Mouse (Mus musculus): ENCODE measurements around the gene Abca6. TPM values are rescaled to one million over a fixed set of nuclear protein-coding genes. Genes with fewer than 3 reads are reported as not detected.

Gene Abca6
- polyA plus RNA-seq, 1 experiment from 2014 or later: 0.31 TPM

DNA sequence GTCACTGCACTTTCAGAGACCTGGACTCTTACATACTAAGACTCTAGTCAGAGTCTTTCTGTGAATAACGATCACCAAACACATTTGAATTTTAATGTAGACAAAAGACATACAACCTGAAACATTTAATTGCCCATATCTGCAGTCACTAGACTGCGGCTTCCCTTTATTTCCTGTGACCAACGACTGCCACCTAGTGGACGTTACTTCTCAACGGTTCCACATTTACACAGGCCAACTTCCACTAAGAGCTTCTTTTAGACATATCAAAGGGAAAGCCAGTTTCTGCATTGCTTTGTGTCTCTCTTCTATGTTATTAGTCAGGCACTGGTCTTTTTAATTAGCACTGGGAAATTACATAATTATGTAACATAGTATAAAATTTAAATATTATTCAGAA, 20.2 kb upstream of the Abca6 start:
- Histone ChIP-seq H3K36me3 (ENCODE audit: control insufficient read depth, insufficient read depth, low read length) (no peaks in the 10 kb centered on the region), H3K4me2 (ENCODE audit: low read length) (no peak overlapping the region), H3K4me1 (replicated peaks; ENCODE audit: control insufficient read depth, insufficient read depth, low read length) (no peaks in the 10 kb centered on the region), H3K4me3 (ENCODE audit: low read depth, low read length) (no peak overlapping the region), H3K27ac (ENCODE audit: low read depth) (no peak overlapping the region), H3K27me3 (replicated peaks; ENCODE audit: control insufficient read depth, insufficient read depth, low read length) (no peaks in the 10 kb centered on the region), H3K9ac (ENCODE audit: low read length) (no peak overlapping the region), H3K9me3 (ENCODE audit: control insufficient read depth, low read length) (no peaks in the 10 kb centered on the region)
- WGBS: 5% methylated on average over 5 of the region's 5 CpGs
- ATAC-seq (replicated peaks; ENCODE audit: low FRiP score, low TSS enrichment, low read depth): peak; percentile 53; the same call in 1 of the 2 replicates
- peak; percentile 75 for DNase-seq (ENCODE audit: low spot score)

DNA sequence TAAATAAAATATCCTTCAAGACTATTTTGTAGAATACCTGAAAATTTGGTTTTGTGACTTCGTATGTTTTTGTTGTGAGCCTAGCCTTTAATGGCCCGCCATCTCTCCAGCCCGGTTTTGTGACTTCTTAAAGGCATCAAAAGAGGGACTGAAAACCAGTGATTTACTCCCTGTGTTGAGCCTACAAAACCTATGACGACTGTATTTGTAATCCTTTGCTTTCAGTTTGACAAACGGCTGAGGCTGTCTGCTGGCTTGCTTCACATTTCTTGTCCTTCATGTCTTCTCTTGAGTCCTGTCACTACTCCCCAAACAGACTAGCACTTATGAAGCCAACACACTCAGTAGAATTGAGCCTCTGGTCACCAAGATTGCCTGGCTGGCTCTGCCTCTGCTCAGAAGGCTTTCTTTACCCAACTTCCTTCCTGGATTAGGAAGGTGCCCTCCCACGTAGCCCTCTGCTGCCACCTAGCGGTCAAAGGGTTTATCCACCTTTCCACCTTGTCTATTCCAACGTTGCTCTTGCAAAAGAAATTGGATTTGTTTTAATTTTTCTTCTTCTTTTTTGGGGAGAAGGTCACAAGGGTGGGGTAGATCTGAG, 16.8 kb upstream of the Abca6 start:
- H3K9me3 ChIP-seq (ENCODE audit: control insufficient read depth, low read length): no peaks in the 10 kb centered on the region
- no peaks in the 10 kb centered on the region for H3K4me1 ChIP-seq (replicated peaks; ENCODE audit: control insufficient read depth, insufficient read depth, low read length)
- ATAC-seq (replicated peaks; ENCODE audit: low FRiP score, low TSS enrichment, low read depth) (peak; percentile 58), DNase-seq (ENCODE audit: low spot score) (peak; percentile 99)
- no peak overlapping the region for H3K4me3 ChIP-seq (ENCODE audit: low read depth, low read length)
- H3K36me3 ChIP-seq (ENCODE audit: control insufficient read depth, insufficient read depth, low read length): no peaks in the 10 kb centered on the region
- H3K27ac ChIP-seq (ENCODE audit: low read depth): no peak overlapping the region
- H3K9ac ChIP-seq (ENCODE audit: low read length): no peak overlapping the region
- no peaks in the 10 kb centered on the region for H3K27me3 ChIP-seq (replicated peaks; ENCODE audit: control insufficient read depth, insufficient read depth, low read length)
- 34% methylated on average over 8 of the region's 8 CpGs for WGBS
- H3K4me2 ChIP-seq (ENCODE audit: low read length): no peak overlapping the region

DNA sequence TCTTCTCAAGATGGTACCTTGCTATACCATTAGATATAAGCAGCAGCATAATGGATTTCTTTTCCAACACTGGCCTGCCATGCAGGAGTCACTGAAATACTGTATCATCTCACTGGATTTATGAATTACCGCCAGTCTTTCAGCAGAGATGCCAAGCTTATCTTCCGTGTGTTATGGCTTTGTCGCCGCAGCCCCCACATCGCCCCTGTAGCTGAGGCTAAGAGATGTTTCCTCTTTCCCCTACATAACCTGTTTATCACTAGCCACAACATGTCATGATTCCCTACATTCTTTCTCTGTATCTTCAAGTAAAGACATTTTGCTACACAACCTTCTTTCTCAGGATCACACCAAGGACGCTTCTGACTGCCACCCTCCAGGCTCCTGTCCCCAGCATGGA, 15.7 kb upstream of the Abca6 start:
- DNase-seq (ENCODE audit: low spot score): no peak
- Histone ChIP-seq H3K9me3 (ENCODE audit: control insufficient read depth, low read length) (no peaks in the 10 kb centered on the region), H3K4me3 (ENCODE audit: low read depth, low read length) (no peak overlapping the region), H3K4me2 (ENCODE audit: low read length) (no peak overlapping the region), H3K4me1 (replicated peaks; ENCODE audit: control insufficient read depth, insufficient read depth, low read length) (no peaks in the 10 kb centered on the region), H3K27ac (ENCODE audit: low read depth) (no peak overlapping the region), H3K36me3 (ENCODE audit: control insufficient read depth, insufficient read depth, low read length) (no peaks in the 10 kb centered on the region), H3K9ac (ENCODE audit: low read length) (no peak overlapping the region), H3K27me3 (replicated peaks; ENCODE audit: control insufficient read depth, insufficient read depth, low read length) (no peaks in the 10 kb centered on the region)
- WGBS: 88% methylated on average over 6 of the region's 6 CpGs
- no peak for ATAC-seq (replicated peaks; ENCODE audit: low FRiP score, low TSS enrichment, low read depth)

DNA sequence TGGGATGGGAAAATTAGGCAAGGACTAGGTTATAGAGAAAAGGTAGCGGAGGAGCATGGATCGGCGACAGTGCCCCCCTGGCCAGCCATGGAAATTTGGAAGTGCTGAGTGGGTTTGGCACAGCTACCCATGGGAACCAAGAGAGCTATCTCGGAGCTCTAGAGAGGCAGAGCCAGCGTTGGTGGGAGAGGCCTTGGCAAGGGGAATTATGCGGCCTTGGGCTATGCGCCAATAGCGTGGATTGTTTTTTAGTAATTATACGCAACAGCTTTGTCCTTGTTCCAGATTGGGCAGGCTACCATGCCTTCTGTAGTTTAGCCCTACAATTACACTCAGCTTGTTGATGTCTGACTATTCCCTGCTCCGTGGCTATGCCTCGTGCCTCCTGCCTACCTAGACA, 15.2 kb upstream of the Abca6 start:
- DNase-seq (ENCODE audit: low spot score): no peak
- Histone ChIP-seq H3K9me3 (ENCODE audit: control insufficient read depth, low read length) (no peaks in the 10 kb centered on the region), H3K36me3 (ENCODE audit: control insufficient read depth, insufficient read depth, low read length) (no peaks in the 10 kb centered on the region), H3K27me3 (replicated peaks; ENCODE audit: control insufficient read depth, insufficient read depth, low read length) (no peaks in the 10 kb centered on the region), H3K27ac (ENCODE audit: low read depth) (no peak overlapping the region), H3K4me3 (ENCODE audit: low read depth, low read length) (no peak overlapping the region), H3K9ac (ENCODE audit: low read length) (no peak overlapping the region), H3K4me2 (ENCODE audit: low read length) (no peak overlapping the region), H3K4me1 (replicated peaks; ENCODE audit: control insufficient read depth, insufficient read depth, low read length) (no peaks in the 10 kb centered on the region)
- WGBS: 88% methylated on average over 11 of the region's 11 CpGs
- ATAC-seq (replicated peaks; ENCODE audit: low FRiP score, low TSS enrichment, low read depth): no peak

DNA sequence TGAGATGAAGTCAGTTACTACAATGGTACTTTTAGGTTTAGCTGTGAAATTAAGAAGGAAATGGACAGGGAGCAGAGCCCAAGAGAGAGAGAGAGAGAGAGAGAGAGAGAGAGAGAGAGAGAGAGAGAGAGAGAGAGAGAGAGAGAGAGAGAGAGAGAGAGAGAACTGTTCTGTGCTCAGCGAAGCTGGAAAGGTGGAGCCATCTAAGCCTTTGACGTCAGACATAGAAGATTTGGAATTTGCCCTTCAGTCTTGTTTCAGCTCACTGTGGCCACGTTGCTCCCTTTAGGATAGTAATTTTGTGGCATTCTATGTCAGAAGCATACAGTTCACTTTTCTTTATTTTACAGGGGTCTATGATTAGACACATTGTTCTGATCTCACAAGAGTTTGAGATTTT, 10.3 kb upstream of the Abca6 start:
- H3K4me1 ChIP-seq (replicated peaks; ENCODE audit: control insufficient read depth, insufficient read depth, low read length): no peaks in the 10 kb centered on the region
- ATAC-seq (replicated peaks; ENCODE audit: low FRiP score, low TSS enrichment, low read depth) (no peak), DNase-seq (ENCODE audit: low spot score) (no peak)
- no peak overlapping the region for H3K9ac ChIP-seq (ENCODE audit: low read length)
- 78% methylated on average over 3 of the region's 3 CpGs for WGBS
- no peak overlapping the region for H3K4me2 ChIP-seq (ENCODE audit: low read length)
- 0 out of 2 replicates have a peak, but pooled peaks cover 3% of the 10 kb centered on the region for H3K9me3 ChIP-seq (ENCODE audit: control insufficient read depth, low read length)
- H3K36me3 ChIP-seq (ENCODE audit: control insufficient read depth, insufficient read depth, low read length): no peaks in the 10 kb centered on the region
- H3K27ac ChIP-seq (ENCODE audit: low read depth): no peak overlapping the region
- H3K27me3 ChIP-seq (replicated peaks; ENCODE audit: control insufficient read depth, insufficient read depth, low read length): no peaks in the 10 kb centered on the region
- no peak overlapping the region for H3K4me3 ChIP-seq (ENCODE audit: low read depth, low read length)

DNA sequence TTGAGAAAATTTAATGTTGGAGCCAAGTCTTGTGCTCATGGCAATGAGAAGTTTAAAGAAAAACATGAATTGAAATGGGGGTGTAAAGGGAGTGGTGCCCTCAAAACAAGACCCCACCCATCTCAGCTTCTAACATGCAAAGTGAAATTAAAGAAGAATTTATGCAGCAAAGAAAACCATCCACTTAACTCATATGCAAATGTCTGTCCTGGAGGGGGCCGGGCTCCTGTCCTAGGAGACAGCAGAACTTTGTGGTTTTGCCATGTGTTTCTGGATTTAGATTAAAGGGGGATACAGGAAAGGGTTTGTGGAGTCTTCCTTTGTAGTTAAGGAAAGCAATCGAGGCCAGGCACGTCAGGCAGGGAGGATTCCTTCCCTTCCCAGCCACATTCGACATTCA, 6.3 kb upstream of the Abca6 start:
- Histone ChIP-seq H3K9me3 (ENCODE audit: control insufficient read depth, low read length) (0 out of 2 replicates have a peak, but pooled peaks cover 3% of the 10 kb centered on the region), H3K27me3 (replicated peaks; ENCODE audit: control insufficient read depth, insufficient read depth, low read length) (no peaks in the 10 kb centered on the region), H3K27ac (ENCODE audit: low read depth) (no peak overlapping the region), H3K4me2 (ENCODE audit: low read length) (no peak overlapping the region), H3K4me1 (replicated peaks; ENCODE audit: control insufficient read depth, insufficient read depth, low read length) (no peaks in the 10 kb centered on the region), H3K4me3 (ENCODE audit: low read depth, low read length) (no peak overlapping the region), H3K9ac (ENCODE audit: low read length) (no peak overlapping the region), H3K36me3 (ENCODE audit: control insufficient read depth, insufficient read depth, low read length) (no peaks in the 10 kb centered on the region)
- DNase-seq (ENCODE audit: low spot score): no peak
- ATAC-seq (replicated peaks; ENCODE audit: low FRiP score, low TSS enrichment, low read depth): no peak
- 66% methylated on average over 4 of the region's 4 CpGs for WGBS

DNA sequence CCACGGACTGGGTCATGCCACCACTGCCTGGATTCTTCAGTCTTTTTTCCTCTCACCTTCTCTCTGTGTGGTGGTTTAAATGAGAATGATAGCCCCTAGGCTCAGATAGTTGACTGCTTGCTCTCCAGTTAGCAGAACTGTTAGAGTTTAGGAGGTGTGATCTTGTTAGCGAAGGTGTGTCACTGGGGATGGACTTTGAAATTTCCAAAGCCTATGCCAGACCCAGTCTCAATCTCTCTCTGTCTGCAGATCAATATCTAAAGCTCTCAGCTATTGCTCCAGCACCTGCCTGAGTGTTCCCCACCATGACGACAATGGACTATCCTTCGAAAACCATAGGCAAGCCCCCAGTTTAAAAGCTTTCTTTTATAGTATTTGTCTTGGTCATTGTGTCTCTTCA, 5.5 kb upstream of the Abca6 start:
- Histone ChIP-seq H3K4me3 (ENCODE audit: low read depth, low read length) (no peak overlapping the region), H3K27ac (ENCODE audit: low read depth) (no peak overlapping the region), H3K9ac (ENCODE audit: low read length) (no peak overlapping the region), H3K27me3 (replicated peaks; ENCODE audit: control insufficient read depth, insufficient read depth, low read length) (no peaks in the 10 kb centered on the region), H3K9me3 (ENCODE audit: control insufficient read depth, low read length) (0 out of 2 replicates have a peak, but pooled peaks cover 3% of the 10 kb centered on the region), H3K4me2 (ENCODE audit: low read length) (no peak overlapping the region), H3K4me1 (replicated peaks; ENCODE audit: control insufficient read depth, insufficient read depth, low read length) (no peaks in the 10 kb centered on the region), H3K36me3 (ENCODE audit: control insufficient read depth, insufficient read depth, low read length) (no peaks in the 10 kb centered on the region)
- DNase-seq (ENCODE audit: low spot score) (no peak), ATAC-seq (replicated peaks; ENCODE audit: low FRiP score, low TSS enrichment, low read depth) (no peak)
- 88% methylated on average over 4 of the region's 4 CpGs for WGBS

DNA sequence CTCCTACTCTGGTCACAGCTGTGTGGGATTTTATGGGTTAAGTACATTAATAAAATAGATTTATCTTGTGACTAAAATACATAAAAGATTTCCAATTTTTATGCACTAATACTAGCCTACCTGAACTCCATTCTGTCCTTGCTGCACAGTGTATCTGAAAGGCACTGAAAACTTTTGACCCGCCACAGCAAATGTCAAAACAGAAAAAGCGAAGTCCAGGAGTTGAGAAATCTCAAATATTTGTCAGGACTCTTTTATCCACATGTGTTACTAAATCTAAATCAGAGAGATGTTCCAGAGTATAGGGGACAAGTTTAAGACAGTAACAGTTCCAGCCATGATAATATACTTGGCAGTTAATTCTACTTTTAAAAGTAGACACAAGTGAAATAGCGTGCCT, 680 bp upstream of the Abca6 start:
- Histone ChIP-seq H3K27ac (ENCODE audit: low read depth) (no peak overlapping the region), H3K27me3 (replicated peaks; ENCODE audit: control insufficient read depth, insufficient read depth, low read length) (no peaks in the 10 kb centered on the region), H3K4me1 (replicated peaks; ENCODE audit: control insufficient read depth, insufficient read depth, low read length) (0 out of 2 replicates have a peak, but pooled peaks cover 4% of the 10 kb centered on the region), H3K9me3 (ENCODE audit: control insufficient read depth, low read length) (no peaks in the 10 kb centered on the region), H3K4me2 (ENCODE audit: low read length) (no peak overlapping the region), H3K36me3 (ENCODE audit: control insufficient read depth, insufficient read depth, low read length) (no peaks in the 10 kb centered on the region), H3K9ac (ENCODE audit: low read length) (no peak overlapping the region), H3K4me3 (ENCODE audit: low read depth, low read length) (no peak overlapping the region)
- ATAC-seq (replicated peaks; ENCODE audit: low FRiP score, low TSS enrichment, low read depth): no peak
- no peak for DNase-seq (ENCODE audit: low spot score)
- WGBS: 64% methylated on average over 3 of the region's 3 CpGs

DNA sequence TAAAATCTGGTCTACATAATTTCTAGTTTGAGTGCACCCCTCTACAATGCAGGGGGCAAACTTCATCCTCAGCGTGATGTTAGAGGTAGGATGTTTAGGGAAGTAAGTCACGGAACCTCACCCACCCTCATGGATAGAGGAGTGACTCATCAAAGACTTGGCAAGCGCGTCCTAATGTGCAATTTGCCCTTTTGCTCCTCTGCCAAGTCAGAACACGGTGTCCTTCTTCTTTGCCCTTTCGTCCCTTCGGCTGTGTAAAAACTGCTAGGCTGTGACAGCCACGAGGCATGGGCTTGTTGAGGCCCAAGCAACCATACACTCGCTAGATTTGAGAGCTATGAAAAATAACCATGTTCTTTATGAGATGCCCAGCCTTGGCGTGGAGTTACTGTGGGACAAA, 6.8 kb downstream of the Abca6 start:
- Histone ChIP-seq H3K36me3 (ENCODE audit: control insufficient read depth, insufficient read depth, low read length) (no peaks in the 10 kb centered on the region), H3K27ac (ENCODE audit: low read depth) (no peak overlapping the region), H3K9ac (ENCODE audit: low read length) (no peak overlapping the region), H3K4me3 (ENCODE audit: low read depth, low read length) (no peak overlapping the region), H3K9me3 (ENCODE audit: control insufficient read depth, low read length) (peaks cover 4% of the 10 kb centered on the region; the same call in 1 of the 2 replicates), H3K4me2 (ENCODE audit: low read length) (no peak overlapping the region), H3K4me1 (replicated peaks; ENCODE audit: control insufficient read depth, insufficient read depth, low read length) (no peaks in the 10 kb centered on the region), H3K27me3 (replicated peaks; ENCODE audit: control insufficient read depth, insufficient read depth, low read length) (no peaks in the 10 kb centered on the region)
- no peak for DNase-seq (ENCODE audit: low spot score)
- 89% methylated on average over 10 of the region's 10 CpGs for WGBS
- ATAC-seq (replicated peaks; ENCODE audit: low FRiP score, low TSS enrichment, low read depth): no peak

Data from intestine, embryonic 14.5 days (tissue).